Mouse (Mus musculus): Measurements from ENCODE around the gene Tmem123.

- peak; percentile 80 for TF ChIP-seq CHD2 (IDR thresholded peaks at IDR 0.05; ENCODE audit: low read length)
- no peak for TF ChIP-seq NRF1 (IDR thresholded peaks at IDR 0.05; ENCODE audit: insufficient read depth, low read depth, low read length, poor library complexity, severe bottlenecking)
These were observed 74.1 kb downstream of the Tmem123 start for GRCm38 (mm10) chr9:7837806-7838440.
